Mouse (Mus musculus) kidney, adult 2 months (tissue): ENCODE data around the gene Nav2.

Experiments used
- CTCF ChIP-seq: fragments of 200-500 bp; conservative IDR thresholded peaks from 2 replicates; pipeline ENCODE4 v1.5.1; 2011; ENCODE audit warnings: low read depth, mild to moderate bottlenecking, control low read depth, low read length, moderate library complexity, mixed read lengths; ENCODE audit not compliant: insufficient read depth, insufficient read length
- POLR2A ChIP-seq: fragments of 200-500 bp; IDR thresholded peaks from one replicate; pipeline ENCODE4 v1.6.1; 2011; ENCODE audit warnings: low read depth, low read length, control low read depth

DNA sequence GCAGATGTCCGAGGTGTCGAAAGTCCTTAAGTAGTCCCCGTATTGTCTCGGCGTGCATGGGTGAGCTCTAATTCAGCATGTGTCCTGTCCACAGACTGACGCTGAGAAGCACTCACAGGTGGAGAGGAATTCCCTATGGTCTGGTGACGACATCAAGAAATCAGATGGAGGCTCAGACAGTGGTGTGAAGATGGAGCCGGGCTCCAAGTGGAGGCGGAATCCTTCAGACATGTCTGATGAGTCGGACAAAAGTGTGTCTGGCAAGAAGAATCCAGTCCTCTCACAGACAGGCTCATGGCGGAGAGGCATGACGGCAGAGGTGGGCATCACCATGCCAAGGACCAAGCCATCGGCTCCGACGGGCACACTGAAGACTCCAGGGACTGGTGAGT, 637.2 kb downstream of the Nav2 start:
- no peak for TF ChIP-seq CTCF
- no peak for TF ChIP-seq POLR2A
